Mouse (Mus musculus): ENCODE measurements at regions not wholly inside any gene's neighbourhood (a gene's known extent, or its start where the extent isn't known, plus 50 kb on each side); places are given as distances from the start of the nearest gene placed in this dataset.
A peak's percentile ranks its signal among the peaks of the same experiment; 100 is the strongest.

- peak; percentile 0 to 3 for DNase-seq
Observed at GRCm38 (mm10) chrY:43772246-43772645, 492.0 kb downstream of the Gm21739 start.

Measured in cerebellum, postnatal 36 days (tissue).